Mouse (Mus musculus) lung, postnatal 25 days (tissue): ENCODE measurements around the gene Gm7145.
"Not testable (repeated sequence)": the region's sequence is repeated elsewhere in the genome, so short reads cannot be mapped to it uniquely, and the experiment has no call there.

ENCODE experiments used
- DNase-seq: peaks from one replicate; pipeline ENCODE4 v3.0.0; 2022; ENCODE audit warnings: low spot score

Gm7145 gene

GRCm38 (mm10) chr1:117965639-117966038 is at the start of gene Gm7145:
Gene Gm7145 (plus strand): TSS chr1:117965939.
- no peak for DNase-seq

- DNase-seq, result not testable (repeated sequence)
Measured at GRCm38 (mm10) chr1:117927715-117928114, 38.0 kb upstream of the Gm7145 start, which contains the start of gene Gm28168. Gene Gm28168 (plus strand): TSS chr1:117928015.

- not testable (repeated sequence) for DNase-seq
Measured at GRCm38 (mm10) chr1:118003876-118004275, 38.1 kb downstream of the Gm7145 start.

GRCm38 (mm10) chr1:118012736-118013135 is 47.0 kb downstream of the Gm7145 start:
- DNase-seq, result not testable (repeated sequence)
